Mouse (Mus musculus): ENCODE data around the gene Ccl7.

The Ccl7 gene

DNA sequence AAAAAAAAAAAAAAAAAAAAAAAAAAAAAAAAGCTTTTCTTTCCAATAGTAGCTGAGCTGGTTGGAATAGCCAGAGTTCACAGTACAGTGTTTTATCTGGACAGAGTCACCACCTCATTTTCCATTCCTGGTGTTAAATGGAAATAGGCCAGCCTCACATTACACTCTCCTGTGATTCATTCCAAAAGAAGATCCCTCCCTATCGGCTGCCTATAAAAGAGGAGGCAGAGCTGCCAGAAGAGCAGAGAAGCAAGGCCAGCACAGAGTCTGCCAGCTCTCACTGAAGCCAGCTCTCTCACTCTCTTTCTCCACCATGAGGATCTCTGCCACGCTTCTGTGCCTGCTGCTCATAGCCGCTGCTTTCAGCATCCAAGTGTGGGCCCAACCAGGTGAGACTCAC is at the start of gene Ccl7:
TSS of gene Ccl7 (plus strand) at position 242 of the 400 bp plus-strand sequence.
- DNase-seq, result no peak

DNA sequence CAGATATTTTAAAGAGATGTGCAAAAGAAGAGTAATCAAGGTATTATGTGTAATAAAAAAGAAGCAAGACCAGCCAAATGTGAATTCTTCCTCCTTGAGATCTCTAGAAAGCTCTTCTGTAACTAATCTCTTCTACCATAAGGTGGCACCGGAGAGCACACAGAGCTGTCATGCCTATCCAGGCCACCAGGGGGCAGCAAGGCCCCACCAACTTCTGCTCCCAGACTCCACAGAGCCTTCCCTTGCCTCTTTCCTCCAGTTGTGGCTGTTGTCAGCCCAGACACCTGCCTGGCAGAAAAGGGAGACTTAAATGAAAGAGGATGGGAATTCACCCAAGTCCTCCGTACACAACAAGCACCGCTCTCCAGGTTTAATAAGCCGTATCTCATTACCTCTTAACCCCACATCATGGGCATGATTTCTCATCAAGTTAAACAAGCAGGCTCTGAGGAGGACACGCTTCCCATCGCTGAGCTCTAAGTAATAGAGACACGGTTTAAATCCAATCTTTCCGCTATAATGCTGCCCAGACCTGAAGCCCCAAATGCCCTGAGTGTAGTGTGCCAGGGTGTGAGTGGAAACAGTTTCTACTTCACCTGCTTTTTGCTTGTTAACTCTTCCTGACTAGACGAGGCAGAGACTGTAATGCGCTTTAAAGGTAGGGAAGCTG is 49.2 kb upstream of the Ccl7 start:
- DNase-seq, result peak; percentile 43 to 59

DNA sequence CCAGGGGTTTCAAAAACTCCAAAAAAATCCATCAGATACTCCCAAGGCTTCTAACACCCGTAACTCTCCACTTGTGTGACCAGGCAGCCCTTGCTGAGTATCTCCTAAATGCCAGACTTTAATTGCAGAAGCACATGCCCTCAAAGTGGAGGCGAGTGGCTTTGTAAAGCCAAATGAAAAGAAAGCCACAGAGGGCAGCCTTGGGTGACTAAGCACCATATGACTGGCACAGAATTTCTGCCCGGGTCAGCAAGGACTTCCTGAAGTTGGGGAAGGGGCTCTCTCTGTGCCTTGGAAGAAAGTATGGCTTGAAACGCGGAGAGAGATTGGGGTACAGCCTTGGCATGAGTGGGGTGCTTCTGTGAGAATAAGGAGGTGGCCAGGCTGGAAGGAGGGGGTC is 48.4 kb upstream of the Ccl7 start:
- DNase-seq, result no peak

DNA sequence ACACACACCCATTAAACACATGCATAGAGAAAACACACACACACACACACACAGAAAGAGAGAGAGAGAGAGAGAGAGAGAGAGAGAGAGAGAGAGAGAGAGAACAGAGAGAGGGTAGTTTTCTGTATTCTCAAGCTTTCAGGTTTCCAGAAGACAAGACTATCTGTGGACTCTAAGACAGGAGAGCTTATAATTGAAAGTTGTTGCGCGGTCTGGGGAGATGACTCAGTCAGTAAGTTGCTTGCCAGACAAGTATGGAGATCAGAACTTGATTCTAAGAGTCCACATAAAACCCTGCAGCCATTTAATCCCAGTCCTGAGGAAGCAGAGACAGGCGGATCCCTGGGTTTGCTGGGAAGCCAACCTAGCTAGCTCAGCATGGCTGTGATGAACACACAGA is 46.9 kb upstream of the Ccl7 start:
- DNase-seq, result no peak

DNA sequence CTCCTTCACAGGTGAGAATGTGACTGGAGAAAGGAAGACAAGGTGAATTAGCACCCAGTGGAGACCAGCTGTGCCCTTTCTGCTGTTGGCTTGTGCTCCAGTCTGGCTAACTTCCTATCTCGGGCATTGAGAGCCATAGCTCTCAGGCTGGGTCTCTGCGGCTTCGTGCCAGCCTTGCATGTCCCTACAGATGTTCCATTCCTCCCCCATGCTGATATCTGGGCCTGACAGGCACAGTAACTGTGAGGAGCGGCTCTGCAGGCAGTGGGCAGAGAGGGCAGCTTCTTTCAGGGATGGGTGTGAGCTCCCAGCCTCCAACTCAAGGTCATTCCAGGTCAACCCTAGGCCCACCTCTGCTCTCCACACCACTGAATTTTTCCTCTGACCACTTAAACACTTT is 46.0 kb upstream of the Ccl7 start:
- DNase-seq, result no peak

DNA sequence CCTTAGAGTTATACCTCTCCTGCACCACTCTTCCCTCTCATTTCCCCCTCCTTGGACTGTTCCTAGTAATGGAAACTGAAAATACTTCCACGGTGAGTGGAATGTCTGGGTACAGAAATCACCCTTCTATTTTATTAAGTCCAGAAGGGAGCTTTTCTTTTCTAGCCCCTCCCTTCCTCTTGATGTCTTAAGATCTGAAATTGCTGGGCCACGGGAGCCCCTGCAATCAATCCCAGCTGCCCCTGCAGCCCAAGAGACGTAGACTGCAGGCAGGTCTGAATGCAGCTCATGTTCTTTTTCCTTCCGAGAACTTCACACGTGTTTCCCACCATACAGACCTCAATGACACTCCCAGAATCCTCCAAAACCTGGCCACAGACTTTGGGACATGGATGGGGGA is 44.9 kb upstream of the Ccl7 start:
- DNase-seq, result no peak

DNA sequence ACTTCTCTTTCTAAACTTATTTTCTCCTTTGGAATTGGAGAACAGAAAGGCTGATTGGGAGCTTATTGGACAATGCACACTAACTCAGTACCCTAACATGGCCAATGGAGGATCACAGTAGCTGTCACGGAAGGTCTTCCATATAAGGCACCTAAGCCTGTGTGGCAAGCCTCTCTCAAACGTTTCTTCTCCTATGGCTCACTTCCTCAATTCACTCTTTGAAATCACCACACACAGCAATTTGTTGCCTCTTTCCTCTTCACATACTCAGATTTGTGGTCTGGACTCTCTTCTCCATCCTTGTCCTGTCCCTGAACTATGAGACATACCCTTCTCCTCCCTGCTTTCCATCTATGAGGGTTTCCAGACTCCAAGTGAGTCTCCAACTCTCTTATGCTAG is 40.7 kb upstream of the Ccl7 start:
- DNase-seq, result no peak

DNA sequence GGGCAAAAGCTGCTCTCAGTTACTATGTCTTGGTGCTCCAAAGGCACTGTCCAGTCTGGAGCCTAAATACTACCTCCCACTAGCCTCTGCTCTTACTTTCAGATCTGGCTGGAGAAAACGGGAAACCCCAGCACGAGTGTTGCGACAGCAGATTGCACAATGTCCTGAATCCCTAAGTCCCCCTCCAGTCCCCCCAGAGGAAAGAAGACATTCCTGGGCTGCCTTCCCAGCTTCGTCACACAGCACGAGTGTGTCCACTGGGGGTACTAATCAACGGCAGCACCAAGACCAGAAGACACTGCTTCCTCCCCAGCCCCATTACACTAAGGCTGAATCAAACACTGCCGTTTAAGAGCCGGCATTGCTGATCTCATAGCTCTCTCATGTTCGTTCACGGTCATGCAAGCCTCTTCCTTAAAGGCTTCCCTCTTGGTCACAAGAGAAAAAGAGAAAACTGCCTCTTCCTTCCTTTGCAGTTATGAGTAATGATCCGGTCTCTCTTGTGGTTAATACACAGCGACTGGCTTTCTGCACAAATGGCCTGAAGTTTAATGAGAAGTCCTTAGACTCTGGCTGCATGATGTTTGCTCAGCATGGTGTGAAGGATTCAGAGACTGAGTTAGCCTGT is 38.6 kb upstream of the Ccl7 start:
- peak; percentile 67 to 72 for DNase-seq

DNA sequence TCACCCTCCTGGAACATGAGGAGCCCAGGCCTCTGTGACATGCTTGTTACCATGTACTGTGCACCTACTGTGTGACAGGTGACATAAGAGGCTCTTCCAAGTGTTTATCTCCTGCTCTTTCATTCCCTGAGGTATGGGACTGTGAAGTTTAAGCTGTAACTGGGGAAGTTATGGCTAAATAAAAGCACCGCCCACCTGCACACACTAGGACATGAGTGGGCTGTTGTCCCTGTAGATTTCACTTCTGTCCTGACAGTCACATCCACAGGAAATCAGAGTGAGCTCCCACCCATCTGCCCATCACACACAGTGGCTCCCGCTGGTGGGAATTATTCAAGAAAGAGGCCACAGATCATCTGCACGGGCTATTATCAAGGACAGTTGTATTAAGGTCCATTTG is 35.4 kb upstream of the Ccl7 start:
- DNase-seq, result no peak

DNA sequence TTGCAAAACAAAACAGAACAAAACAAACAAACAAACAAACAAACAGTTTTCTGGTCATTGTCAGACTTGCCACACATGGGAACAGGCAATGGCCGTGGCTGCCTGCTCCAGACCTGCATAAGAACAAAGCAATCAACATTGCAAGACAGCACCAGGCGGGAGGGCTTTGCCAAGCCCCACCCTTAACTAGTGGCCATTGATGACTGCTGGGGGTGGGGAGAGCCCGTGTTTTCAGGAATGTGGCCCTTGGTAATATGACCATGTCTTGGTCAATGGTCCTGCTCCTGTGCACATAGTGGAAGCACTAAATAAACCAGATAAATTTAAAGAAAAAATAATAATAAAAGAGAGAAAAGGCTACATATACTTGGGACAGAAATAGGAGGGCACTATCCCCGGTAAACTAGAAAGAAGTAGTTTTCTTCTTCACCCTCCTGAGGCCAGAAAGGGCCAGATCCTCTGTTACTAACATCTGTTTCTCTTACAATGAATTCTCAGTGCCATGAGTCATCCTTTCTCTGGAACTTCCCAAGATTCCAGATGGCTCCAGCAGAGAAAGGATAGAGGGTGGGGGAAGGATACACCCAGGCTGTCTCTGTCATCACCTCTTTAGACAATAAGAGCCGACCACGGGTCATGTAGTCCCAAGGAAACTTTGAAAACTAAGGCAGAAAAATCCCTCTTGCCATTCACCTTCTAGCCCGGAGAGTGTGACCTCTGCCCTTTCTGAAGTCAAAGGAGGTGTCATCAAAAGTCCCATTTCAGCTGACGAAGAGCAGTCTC is 33.9 kb upstream of the Ccl7 start:
- DNase-seq, result no peak

DNA sequence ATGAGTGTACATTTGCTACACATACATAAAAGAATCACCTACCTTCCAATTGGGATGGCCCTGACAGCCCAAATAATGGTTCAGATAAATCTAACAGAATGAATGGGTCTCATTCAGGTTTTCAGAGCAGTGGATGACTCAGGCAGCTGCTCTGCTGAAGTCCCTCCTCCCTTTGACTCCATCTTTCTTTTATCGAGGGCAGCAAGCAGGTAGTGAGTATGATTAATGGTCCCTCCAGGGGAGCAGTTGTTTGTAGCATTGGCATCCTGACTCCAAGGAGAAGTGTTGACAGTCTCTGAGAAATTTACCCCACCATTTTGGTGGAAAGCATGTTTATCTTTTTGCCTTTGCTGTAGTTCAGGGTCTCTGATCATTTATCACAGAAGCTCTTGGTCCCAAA is 31.8 kb upstream of the Ccl7 start:
- no peak for DNase-seq

DNA sequence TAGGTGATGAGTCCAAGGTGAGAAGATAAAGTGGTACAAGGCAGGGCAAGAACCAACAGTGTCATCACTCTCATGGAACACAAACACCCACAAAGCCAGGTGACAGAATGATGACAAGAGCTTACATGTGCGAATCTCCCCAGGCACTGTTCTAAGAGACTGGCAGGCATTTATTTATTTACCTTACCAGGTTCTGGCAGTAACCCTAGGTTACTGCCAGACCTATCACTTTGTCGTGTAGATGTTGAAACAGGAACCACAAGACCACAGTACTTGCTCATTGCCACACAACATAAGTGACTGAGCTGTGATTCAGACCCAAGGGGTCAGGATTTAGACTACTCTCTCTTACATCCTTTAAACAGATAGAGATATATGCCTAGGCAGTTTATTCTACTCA is 30.4 kb upstream of the Ccl7 start:
- DNase-seq, result no peak

DNA sequence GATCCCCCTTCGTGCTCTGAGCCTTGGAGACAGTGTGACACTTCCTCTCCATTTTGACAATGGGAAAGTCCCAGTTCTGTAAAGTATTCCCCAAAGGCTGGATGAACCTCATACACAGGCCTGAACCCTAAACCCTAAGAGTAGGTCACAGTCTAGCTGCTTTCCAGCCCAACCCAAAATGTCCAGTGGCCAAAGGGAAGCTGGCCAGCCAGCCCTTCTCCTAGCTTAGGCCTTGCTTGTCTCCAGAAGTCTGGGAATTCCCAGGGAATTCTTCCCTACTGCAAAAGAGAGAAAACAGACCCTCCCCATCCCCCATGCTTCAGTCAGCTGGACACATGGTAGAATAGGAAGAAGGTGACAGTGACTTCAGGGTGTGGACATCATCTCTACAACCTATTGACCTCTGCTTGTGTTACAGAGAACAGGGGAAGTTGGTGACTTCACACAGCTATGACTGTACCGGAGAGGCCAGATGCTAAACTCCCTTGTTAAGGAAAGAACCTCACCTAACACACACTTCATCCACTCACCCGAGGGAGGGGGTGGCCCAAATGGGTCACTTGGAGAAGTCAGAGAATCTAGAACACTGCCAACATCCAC is 29.2 kb upstream of the Ccl7 start:
- DNase-seq, result no peak

DNA sequence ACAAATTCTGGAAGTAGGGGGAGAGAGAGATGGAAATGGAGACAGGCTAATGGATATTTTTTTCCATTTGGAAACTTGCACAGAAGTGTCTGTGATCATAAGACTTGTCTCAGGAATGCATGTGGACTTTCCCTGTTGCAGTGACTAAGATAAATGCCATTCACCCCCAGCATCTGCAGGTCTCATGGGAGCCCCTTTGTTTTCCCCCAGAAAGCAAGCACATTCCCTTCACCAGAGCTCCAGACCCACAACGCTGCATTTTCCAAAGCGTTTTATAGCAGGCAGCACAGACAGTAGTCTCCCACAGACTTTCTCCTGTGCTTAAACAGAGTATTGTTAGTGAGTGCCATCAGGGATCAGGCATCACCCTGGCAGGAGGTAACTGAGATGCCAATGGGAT is 26.1 kb upstream of the Ccl7 start:
- DNase-seq, result no peak

DNA sequence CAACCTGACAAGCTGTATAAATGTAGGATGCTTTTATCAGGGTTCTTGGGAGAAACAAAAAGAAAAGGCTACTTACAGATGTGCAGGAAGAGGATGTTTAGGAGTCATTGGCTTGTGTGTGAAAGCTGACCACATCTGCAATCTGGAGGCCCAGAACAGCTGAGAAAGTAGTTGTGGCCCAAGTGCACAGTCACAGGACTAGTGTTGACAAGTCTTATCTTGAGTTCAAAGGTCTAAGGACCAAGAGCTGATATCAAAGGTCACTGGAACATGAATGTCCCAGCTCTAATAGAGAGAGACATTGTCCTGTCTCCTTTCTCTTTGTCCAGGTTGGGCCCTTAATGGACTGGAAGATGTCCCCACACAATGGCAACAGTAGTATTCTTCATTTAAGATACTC is 25.7 kb upstream of the Ccl7 start:
- DNase-seq, result no peak

DNA sequence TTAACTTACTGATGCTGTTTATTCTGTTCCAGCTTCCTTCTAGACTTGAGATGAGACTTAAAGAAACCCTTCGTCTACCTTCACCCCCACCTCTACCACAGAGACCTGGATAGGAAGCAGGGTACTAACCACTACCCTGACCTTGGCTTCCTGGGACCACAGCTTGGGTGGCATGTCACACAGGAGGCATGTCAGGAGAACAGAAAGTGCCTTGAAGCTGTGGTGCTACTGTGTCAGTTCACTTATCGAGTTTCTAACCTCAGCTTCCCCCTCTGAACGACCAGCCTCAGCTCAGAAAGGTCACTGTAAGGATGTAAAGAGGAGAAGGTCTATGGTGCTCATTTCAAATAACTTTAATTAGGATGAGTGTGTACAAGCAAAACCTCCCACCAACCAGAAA is 24.1 kb upstream of the Ccl7 start:
- DNase-seq, result no peak

DNA sequence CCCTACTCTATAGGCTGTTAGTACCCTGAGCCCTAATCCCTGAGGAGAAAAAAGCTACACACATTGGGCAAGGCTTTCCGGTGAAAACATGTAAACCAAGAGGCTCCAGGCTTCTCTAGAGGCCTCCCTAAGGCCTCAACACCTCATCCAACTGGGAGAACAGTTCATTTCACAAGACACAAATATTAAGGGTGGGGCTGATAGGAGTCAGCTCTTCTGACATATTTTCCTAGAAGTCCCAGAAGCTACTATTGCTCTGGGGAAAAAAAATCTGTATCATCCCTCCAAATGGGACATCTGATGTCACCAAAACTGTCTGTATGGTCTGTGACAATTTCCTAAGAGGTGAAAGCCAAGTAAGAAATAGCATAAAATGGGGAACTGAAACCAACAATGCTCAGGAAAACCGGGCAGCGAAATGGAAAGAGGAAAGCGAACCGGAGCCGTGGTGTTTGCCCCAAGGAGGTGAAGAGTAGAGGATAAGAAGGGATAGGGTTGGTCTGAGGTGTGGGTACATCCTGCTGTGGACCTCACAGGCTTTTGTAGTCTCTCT is 22.9 kb upstream of the Ccl7 start:
- DNase-seq, result no peak

DNA sequence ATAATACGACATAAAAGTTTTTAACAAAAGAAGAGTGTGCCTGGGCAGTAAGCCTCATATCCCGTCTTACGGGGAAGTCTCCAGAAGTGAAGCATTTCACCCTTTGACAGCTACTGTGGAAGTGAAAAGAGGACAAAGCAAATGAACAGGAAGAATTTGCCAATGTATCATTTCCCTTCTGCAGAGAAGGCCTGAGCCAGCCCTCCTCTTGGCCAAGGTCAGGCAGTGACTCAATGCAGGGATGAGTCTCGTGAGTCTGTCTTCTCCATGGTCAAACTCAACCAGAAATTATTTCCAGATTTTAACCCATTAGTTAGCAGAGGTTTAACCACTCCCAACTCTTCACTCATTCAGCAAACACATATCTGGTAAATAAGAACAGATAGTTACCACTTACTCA is 21.7 kb upstream of the Ccl7 start:
- no peak for DNase-seq

DNA sequence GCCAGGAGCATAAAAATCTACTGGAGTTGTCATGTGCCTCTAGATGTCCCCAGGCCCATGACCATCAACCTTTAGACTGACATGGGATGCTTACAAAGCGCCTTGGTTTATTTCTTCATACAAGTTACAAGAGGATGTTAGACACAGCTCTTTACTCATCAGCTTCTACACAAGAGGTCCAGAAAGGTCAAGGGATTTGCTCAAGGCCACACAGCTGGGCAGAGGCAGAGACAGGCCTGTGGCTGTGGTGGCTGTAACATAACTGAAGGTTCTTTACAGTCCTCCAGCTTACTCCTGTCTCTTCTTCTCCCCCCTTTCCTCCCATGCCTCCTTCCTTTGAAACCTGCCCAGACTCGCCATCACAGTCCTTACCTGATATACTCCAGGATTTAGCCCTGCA is 15.3 kb upstream of the Ccl7 start:
- no peak for DNase-seq

DNA sequence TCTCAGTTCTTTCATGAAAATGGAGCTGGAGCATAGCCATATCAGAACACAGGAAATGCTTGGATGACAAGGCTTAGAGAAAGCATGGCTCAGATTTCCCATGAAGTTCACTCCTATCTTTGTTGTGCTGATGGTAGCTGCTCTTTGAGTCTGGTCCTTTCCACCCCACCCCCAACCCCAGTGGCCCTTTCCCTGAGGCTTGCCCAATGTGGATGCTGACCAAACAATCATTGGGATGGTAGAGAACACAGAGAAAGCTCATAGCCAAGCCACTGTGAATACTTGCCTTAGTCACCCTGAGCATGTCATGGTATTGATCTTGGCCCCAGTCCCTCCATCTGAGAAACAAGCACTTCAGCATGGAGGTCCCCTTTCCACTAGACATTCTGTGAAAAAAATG is 13.4 kb upstream of the Ccl7 start:
- DNase-seq, result no peak

DNA sequence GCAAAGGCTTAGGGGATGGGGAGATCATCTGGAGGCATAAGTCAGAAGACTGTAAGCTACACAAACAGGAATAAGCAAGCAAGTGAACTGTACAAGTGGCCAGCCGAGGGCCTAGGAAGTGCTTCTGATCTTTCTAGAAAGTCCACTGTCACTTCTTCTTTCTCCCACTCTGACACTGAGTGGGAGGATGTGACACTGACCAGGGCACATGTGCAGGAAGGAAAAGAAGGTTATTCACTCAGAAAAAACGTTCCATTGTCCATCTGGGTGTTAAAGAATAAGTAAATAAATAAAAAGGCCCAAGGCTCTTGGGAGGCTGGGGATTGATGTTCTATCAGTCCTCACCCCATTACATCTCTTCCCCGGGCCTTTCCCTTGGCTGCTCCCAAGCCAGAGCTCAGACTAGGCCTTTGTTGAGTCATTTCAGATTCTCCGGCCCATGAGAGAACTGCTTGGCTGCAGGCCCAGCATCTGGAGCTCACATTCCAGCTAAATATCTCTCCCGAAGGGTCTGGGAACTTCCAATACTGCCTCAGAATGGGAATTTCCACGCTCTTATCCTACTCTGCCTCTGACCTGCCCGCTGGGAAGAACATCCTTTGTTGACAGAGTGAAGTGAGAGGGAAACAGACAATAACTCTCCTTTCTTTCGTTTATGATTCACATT is 12.7 kb upstream of the Ccl7 start:
- peak; percentile 62 to 73 for DNase-seq

DNA sequence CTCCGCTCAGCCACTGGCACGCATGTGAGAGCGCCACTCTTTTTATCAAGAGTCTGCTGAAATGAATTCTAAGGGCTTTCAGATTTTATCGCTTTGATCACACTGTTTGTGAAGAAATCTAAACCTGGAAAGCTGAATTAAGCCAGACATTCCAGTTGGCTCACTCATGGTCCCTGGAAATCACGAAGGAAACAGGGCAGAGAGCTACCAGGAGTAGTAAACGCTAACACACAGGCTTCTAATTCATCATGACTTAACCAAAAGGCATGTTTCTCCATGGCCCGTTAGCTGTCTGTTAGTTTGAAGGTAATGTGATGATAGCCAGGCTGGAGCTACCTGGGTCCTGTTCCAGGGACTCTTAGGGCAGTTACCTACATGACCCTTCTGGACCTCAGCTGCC is 11.1 kb upstream of the Ccl7 start:
- no peak for DNase-seq

DNA sequence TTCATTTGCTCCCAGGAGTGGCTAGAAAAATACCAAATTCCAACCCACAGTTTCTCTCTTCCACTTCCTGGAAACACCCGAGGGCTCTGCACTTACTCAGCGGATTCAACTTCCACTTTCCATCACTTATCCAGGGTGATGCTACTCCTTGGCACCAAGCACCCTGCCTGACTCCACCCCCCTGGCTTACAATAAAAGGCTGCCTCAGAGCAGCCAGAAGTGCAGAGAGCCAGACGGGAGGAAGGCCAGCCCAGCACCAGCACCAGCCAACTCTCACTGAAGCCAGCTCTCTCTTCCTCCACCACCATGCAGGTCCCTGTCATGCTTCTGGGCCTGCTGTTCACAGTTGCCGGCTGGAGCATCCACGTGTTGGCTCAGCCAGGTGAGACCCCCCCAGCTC is 10.2 kb upstream of the Ccl7 start, which contains the start of gene Ccl2:
TSS of gene Ccl2 (plus strand) at position 216 of the 400 bp plus-strand sequence.
- DNase-seq, result peak; percentile 60 to 61
